Mouse (Mus musculus) liver, embryonic 14.5 days (tissue): ENCODE results near the gene C1qtnf6. TPM values are rescaled to one million over a fixed set of nuclear protein-coding genes. Genes with fewer than 3 reads are reported as not detected.
A peak's percentile ranks its signal among the peaks of the same experiment; 100 is the strongest.

ENCODE experiments used
- ATAC-seq: fragments of 200-750 bp; cut with Nextera tagmentation; 2 replicates; pipeline ENCODE4 v1.8.0; 2017; ENCODE audit warnings: moderate number of reproducible peaks, mild to moderate bottlenecking, moderate library complexity; ENCODE audit not compliant: insufficient read depth
- DNase-seq, 3 experiments: peaks; one replicate each; pipeline ENCODE4 v3.0.0-alpha.2; 2012 to 2013; ENCODE audit warnings: low read depth in 3 of 3, low spot score in 3 of 3
- H3K27ac ChIP-seq: fragments of 300-500 bp; sonication (generic); 2 replicates; pipeline ENCODE4 v1.5.1; 2014; ENCODE audit warnings: moderate library complexity, mild to moderate bottlenecking, control low read depth, inconsistent platforms
- H3K27me3 ChIP-seq: fragments of 300-500 bp; sonication (generic); 2 replicates; pipeline ENCODE4 v1.6.1; 2014; ENCODE audit warnings: mild to moderate bottlenecking, low read length, moderate library complexity; ENCODE audit not compliant: control insufficient read depth, insufficient read depth
- H3K36me3 ChIP-seq: fragments of 300-500 bp; sonication (generic); replicated peaks from 2 replicates; pipeline ENCODE4 v1.6.1; 2014; ENCODE audit warnings: low read depth; ENCODE audit not compliant: control insufficient read depth, insufficient read depth
- H3K4me1 ChIP-seq, 2 experiments: fragments of 200-500 bp in 1 of 2; fragments of 300-500 bp in 1 of 2; sonication (generic) in 1 of 2; replicated peaks; 2 replicates each; pipeline ENCODE4 v1.6.1; 2012 to 2014; ENCODE audit warnings: antibody characterized with exemption in 1 of 2, inconsistent platforms in 1 of 2, low read length in 1 of 2; ENCODE audit not compliant: control insufficient read depth in 2 of 2, insufficient read depth in 2 of 2
- H3K4me2 ChIP-seq: fragments of 300-500 bp; sonication (generic); 2 replicates; pipeline ENCODE4 v1.6.1; 2014; ENCODE audit warnings: low read depth, mild to moderate bottlenecking, control low read depth, moderate library complexity
- H3K4me3 ChIP-seq, 2 experiments: fragments of 200-500 bp in 1 of 2; fragments of 300-500 bp in 1 of 2; sonication (generic) in 1 of 2; 2 replicates each; pipeline ENCODE4 v1.5.1; 2012 to 2014; ENCODE audit warnings: low read depth in 2 of 2, low read length in 2 of 2, mild to moderate bottlenecking in 2 of 2, control low read depth in 1 of 2, inconsistent platforms in 1 of 2, moderate library complexity in 1 of 2; ENCODE audit not compliant: insufficient read depth in 1 of 2
- H3K9ac ChIP-seq: fragments of 300-500 bp; sonication (generic); replicated peaks from 2 replicates; pipeline ENCODE4 v1.6.1; 2014; ENCODE audit warnings: mild to moderate bottlenecking, control low read depth, moderate library complexity
- H3K9me3 ChIP-seq: fragments of 300-500 bp; sonication (generic); 2 replicates; pipeline ENCODE4 v1.6.1; 2016; ENCODE audit warnings: low read length, mixed read lengths; ENCODE audit not compliant: control insufficient read depth
- CTCF ChIP-seq: IDR thresholded peaks from 2 replicates; pipeline ENCODE4 v1.5.1; 2016; ENCODE audit warnings: antibody characterized with exemption, low read depth, control low read depth
- EP300 ChIP-seq: IDR thresholded peaks from 2 replicates; pipeline ENCODE4 v1.6.1; 2016; ENCODE audit warnings: antibody characterized with exemption, low read depth
- WGBS: fragments of 180-500 bp; shearing (Covaris S2); extraction: QIAGEN DNeasy Blood & Tissue Kit; methylation state at CpG from one replicate; pipeline ENCODE4 v1.1.7; 2014; ENCODE audit not compliant: insufficient replicate concordance; 5-methylcytosine and 5-hydroxymethylcytosine counted together
- polyA plus RNA-seq, 2 experiments: library from polyadenylated mRNA; depleted of rRNA in 1 of 2; stranded (reverse) in 1 of 2; unstranded in 1 of 2; fragments of >200 nt; fragmentation: Nextera tagmentation in 1 of 2; extraction: Ambion mirVana in 1 of 2; gene quantifications; 2 replicates each; pipeline versions ENCODE4 v1.2.1 to v1.2.3; 2012 to 2014

The C1qtnf6 gene
- polyA plus RNA-seq, 2 experiments: 4.6 to 5.0 TPM

DNA sequence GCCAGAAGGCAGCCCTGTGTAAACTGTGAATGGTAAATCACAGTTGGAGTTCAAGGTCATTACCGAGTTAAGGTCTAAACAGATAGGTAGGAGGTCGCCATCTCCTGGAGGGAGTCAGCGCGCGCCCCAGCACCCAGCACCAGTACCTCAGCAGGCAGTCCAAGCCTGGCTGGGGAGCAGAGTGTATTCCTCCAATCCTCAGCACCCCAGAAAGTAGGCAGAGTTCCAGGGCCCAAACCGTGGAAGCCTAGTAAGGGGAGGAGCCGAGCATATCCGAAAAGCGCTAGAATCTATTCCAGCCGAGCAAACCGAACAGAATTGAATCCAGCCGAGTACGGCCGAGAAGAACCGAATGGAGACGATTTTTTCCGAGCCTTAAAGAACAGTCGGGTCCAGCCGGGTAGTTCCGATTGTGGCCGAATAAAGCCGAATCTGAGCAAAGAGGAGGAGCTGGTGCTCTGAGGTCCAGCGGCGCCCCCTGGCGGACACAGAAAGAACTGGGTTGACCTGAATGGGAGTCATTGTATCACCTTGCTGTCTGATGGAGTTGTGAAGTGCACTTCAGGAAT, 769 bp upstream of the C1qtnf6 start:
- ATAC-seq: peak; percentile 65
- WGBS: 1% methylated on average over 25 of the region's 25 CpGs
- Histone ChIP-seq H3K36me3 (no peaks in the 10 kb centered on the region), H3K9me3 (no peaks in the 10 kb centered on the region), H3K27ac (no peak overlapping the region), H3K4me1 (peaks cover 0 to 10% of the 10 kb centered on the region in 2 experiments; a peak in 2 of 4 replicates), H3K27me3 (no peaks in the 10 kb centered on the region; the same call in 1 of the 2 replicates), H3K4me2 (peak overlapping the region; percentile 21), H3K4me3 (peak overlapping the region in 1 of 2 experiments; percentile 31; a peak in 1 of 4 replicates), H3K9ac (no peak overlapping the region)
- TF ChIP-seq EP300 (no peak), CTCF (peak; percentile 96)
- peak; percentile 68 to 73 (median 68) for DNase-seq

DNA sequence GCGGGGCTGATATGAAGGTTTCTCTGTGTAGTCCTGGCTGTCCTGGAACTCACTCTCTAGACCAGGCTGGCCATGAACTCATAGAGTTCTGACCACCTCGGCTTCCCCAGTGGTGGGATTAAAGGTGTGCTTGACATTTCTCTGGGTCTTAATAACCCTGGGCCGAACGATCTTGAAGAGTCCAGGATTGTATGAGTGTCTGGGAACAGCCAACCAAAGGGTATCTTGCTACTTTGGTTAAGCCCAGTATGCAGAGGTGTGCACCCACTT, 170 bp upstream of the C1qtnf6 start:
- TF ChIP-seq CTCF (no peak), EP300 (no peak)
- whole genome bisulfite sequencing: 66% methylated on average over 4 of the region's 4 CpGs
- Histone ChIP-seq H3K4me3 (no peak overlapping the region), H3K9ac (no peak overlapping the region), H3K4me1 (peaks cover 0 to 8% of the 10 kb centered on the region in 2 experiments; a peak in 2 of 4 replicates), H3K4me2 (peak overlapping the region; percentile 21), H3K36me3 (no peaks in the 10 kb centered on the region), H3K27ac (no peak overlapping the region), H3K27me3 (no peaks in the 10 kb centered on the region; the same call in 1 of the 2 replicates), H3K9me3 (no peaks in the 10 kb centered on the region)
- ATAC-seq (no peak), DNase-seq (no peak)

DNA sequence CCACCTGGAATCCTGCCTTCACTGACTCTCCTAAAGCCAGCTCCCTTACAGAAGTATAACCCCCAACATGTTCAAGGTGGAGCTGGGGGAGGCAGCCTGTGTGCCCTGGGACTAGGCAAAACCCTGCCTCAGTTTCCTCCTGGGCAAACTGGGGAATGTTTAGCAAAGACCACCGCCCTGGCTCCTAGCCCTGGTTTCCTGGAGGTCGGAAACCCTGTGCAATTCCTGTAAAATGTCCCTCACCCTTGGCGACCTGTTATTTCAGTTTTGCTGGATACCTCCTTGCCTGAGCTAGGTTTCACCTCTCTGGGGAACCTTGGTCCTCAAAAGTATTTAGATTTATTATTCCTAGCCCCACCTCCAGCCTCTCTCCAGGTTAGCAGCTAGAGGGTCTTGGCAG, 1.1 kb downstream of the C1qtnf6 start:
- H3K4me1 ChIP-seq: peaks cover 0 to 8% of the 10 kb centered on the region in 2 experiments; a peak in 2 of 4 replicates
- no peak overlapping the region for H3K4me2 ChIP-seq
- no peak for ATAC-seq

DNA sequence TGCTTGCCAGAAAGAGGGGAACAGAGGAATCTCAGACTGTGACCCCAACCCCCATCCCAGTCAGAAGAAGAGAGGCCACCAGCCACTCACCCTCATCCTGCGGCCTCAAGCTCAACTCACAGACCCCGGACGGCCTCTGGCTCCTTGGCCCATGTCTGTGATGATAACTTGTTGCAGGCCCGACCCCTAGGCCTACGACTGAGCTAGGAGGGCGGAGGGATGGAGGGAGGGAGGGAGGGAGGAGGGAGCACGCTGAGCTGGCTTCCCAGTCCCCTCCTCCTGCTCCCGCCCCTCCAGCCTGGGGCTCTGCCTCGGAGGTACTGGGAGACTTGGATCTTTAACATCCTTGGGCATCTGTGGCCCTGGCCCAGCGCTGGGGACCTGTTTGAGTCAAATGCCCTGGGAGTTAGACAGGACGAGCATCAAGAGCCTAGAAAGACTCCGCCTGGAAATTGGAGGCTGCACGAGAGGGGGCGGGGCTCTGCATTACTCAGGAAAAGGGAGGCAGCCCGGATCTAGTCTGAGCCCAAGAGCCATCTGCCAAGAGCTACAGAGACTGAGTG, 1.7 kb downstream of the C1qtnf6 start:
- H3K36me3 ChIP-seq: no peaks in the 10 kb centered on the region
- ATAC-seq: no peak
- H3K4me2 ChIP-seq: peak overlapping the region; percentile 44
- H3K9me3 ChIP-seq: no peaks in the 10 kb centered on the region
- H3K27me3 ChIP-seq: no peaks in the 10 kb centered on the region; the same call in 1 of the 2 replicates
- H3K4me3 ChIP-seq: peak overlapping the region; percentile 21 to 33
- 15% methylated on average over 15 of the region's 15 CpGs for WGBS
- no peak for DNase-seq
- TF ChIP-seq EP300: no peak
- no peak for TF ChIP-seq CTCF
- H3K9ac ChIP-seq: no peak overlapping the region
- H3K4me1 ChIP-seq: peaks cover 0 to 6% of the 10 kb centered on the region in 2 experiments; a peak in 2 of 4 replicates
- no peak overlapping the region for H3K27ac ChIP-seq

More for the DNA sequence above, 1.1 kb downstream of the C1qtnf6 start:
- no peak for TF ChIP-seq CTCF
- TF ChIP-seq EP300: no peak
- WGBS: 52% methylated on average over 3 of the region's 3 CpGs
- Histone ChIP-seq H3K36me3 (no peaks in the 10 kb centered on the region), H3K4me3 (no peak overlapping the region), H3K27me3 (no peaks in the 10 kb centered on the region; the same call in 1 of the 2 replicates), H3K9ac (no peak overlapping the region), H3K9me3 (no peaks in the 10 kb centered on the region), H3K27ac (no peak overlapping the region)
- DNase-seq: no peak

DNA sequence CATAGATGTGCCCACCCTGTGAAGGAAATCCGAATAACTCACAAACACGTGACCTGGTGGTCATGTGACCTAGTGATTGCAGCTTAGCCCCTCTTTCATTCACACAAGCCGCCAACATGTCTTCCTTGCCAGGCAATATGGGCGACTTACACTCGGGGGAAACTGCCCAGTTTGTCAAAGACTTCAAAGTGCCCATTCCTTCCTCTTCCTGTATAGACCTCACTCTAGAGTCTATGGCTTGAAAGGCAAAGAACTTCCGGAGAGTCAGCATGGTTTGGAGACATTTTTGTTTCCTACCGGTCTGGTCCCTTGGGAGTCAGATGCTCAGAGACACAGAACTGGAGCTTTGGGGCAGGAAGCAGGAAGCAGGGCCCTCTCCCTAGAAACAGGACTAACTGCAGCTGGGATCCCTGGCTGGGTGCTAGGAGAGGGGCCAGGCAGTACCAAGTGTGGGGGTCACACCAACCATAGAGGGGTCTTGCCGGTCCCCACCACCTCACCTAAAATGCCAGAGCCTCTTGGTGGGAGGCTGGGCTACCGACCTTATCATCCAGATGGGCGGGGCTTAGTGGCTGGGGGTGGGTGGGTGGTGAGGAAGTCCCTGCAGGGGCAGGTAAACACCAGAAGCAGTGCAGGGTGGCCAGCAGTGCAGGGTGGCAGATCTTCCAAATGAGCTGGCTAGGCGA, 2.3 kb downstream of the C1qtnf6 start:
- no peak for ATAC-seq

More for the DNA sequence above, 2.3 kb downstream of the C1qtnf6 start:
- no peaks in the 10 kb centered on the region; the same call in 1 of the 2 replicates for H3K27me3 ChIP-seq
- H3K4me3 ChIP-seq: peak overlapping the region; percentile 13 to 33; a peak in 3 of 4 replicates
- no peak overlapping the region for H3K9ac ChIP-seq
- no peaks in the 10 kb centered on the region for H3K36me3 ChIP-seq
- WGBS: 18% methylated on average over 11 of the region's 11 CpGs
- H3K27ac ChIP-seq: no peak overlapping the region
- no peak for DNase-seq
- H3K9me3 ChIP-seq: no peaks in the 10 kb centered on the region
- H3K4me2 ChIP-seq: peak overlapping the region; percentile 44
- peaks cover 0 to 6% of the 10 kb centered on the region in 2 experiments; a peak in 2 of 4 replicates for H3K4me1 ChIP-seq
- no peak for TF ChIP-seq EP300
- TF ChIP-seq CTCF: no peak
